Mouse (Mus musculus) heart, adult 9 months (tissue): ENCODE results near the gene Zic1.

ENCODE experiments used
- DNase-seq, 2 experiments: peaks; one replicate each; pipeline ENCODE4 v3.0.0; 2022; ENCODE audit warnings: low spot score in 2 of 2

Gene Zic1

GRCm38 (mm10) chr9:91365664-91366063 is at the start of gene Zic1:
Zic1 (minus strand) TSS chr9:91365810.
- DNase-seq = no peak

- DNase-seq = no peak
Measured at GRCm38 (mm10) chr9:91414007-91414661, 48.5 kb upstream of the Zic1 start.

GRCm38 (mm10) chr9:91409771-91410170 is 44.2 kb upstream of the Zic1 start:
- no peak for DNase-seq

- DNase-seq = no peak
Measured at GRCm38 (mm10) chr9:91406258-91406763, 40.7 kb upstream of the Zic1 start.

- no peak for DNase-seq
Measured at GRCm38 (mm10) chr9:91405753-91406178, 40.2 kb upstream of the Zic1 start.

- DNase-seq = no peak
Measured at GRCm38 (mm10) chr9:91404905-91405752, 39.5 kb upstream of the Zic1 start.

- no peak for DNase-seq
Measured at GRCm38 (mm10) chr9:91404229-91404628, 38.6 kb upstream of the Zic1 start.

GRCm38 (mm10) chr9:91401471-91401870 is 35.9 kb upstream of the Zic1 start:
- DNase-seq = no peak

- DNase-seq = no peak
Measured at GRCm38 (mm10) chr9:91400482-91401093, 35.0 kb upstream of the Zic1 start.

GRCm38 (mm10) chr9:91399976-91400375 is 34.4 kb upstream of the Zic1 start:
- DNase-seq = no peak

GRCm38 (mm10) chr9:91395066-91395772 is 29.6 kb upstream of the Zic1 start:
- no peak for DNase-seq

GRCm38 (mm10) chr9:91394211-91394646 is 28.6 kb upstream of the Zic1 start:
- no peak for DNase-seq

GRCm38 (mm10) chr9:91393376-91394068 is 27.9 kb upstream of the Zic1 start:
- no peak for DNase-seq

GRCm38 (mm10) chr9:91388173-91388572 is 22.6 kb upstream of the Zic1 start:
- DNase-seq = no peak

GRCm38 (mm10) chr9:91387740-91388080 is 22.1 kb upstream of the Zic1 start:
- DNase-seq = no peak

GRCm38 (mm10) chr9:91386891-91387739 is 21.5 kb upstream of the Zic1 start:
- DNase-seq = no peak

- DNase-seq = no peak
Measured at GRCm38 (mm10) chr9:91386502-91386890, 20.9 kb upstream of the Zic1 start.

- DNase-seq = no peak
Measured at GRCm38 (mm10) chr9:91385561-91386430, 20.2 kb upstream of the Zic1 start.
